Mouse (Mus musculus): ENCODE data around the gene Prkcz. TPM values are rescaled to one million over a fixed set of nuclear protein-coding genes. Genes with fewer than 3 reads are reported as not detected.
"Not testable (repeated sequence)": the region's sequence is repeated elsewhere in the genome, so short reads cannot be mapped to it uniquely, and the experiment has no call there.

Prkcz gene
- total RNA-seq, 2 experiments from 2014 or later: 1.7 to 2.3 TPM

- no peak for DNase-seq
- intact Hi-C loops (cut with DNase I): no loop called here
Measured at GRCm38 (mm10) chr4:155360856-155361255, 305 bp downstream of the Prkcz start.

GRCm38 (mm10) chr4:155359560-155360464 is 1.3 kb downstream of the Prkcz start:
- intact Hi-C loops (cut with DNase I): no loop called here
- no peak for DNase-seq

DNA sequence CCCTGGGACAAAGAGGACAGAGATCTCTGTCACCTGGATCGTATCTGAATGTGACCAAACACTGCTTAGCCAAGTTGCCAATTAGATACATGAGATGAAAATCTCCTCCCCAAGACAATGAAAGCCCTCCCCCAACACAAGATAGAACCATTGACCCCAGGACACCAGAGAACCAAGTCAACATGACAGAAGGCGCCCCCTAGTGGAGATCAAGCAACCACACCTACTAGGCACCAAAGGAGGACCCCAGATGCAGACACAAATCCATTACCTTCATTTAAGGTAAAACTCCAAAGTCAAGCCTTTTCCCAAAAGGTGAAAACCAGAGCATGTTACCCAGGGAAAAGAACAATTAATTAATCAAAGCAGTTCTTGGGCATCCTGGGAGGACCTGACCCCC is 3.6 kb downstream of the Prkcz start:
- no peak for DNase-seq
- intact Hi-C loops (cut with DNase I): no loop called here

DNA sequence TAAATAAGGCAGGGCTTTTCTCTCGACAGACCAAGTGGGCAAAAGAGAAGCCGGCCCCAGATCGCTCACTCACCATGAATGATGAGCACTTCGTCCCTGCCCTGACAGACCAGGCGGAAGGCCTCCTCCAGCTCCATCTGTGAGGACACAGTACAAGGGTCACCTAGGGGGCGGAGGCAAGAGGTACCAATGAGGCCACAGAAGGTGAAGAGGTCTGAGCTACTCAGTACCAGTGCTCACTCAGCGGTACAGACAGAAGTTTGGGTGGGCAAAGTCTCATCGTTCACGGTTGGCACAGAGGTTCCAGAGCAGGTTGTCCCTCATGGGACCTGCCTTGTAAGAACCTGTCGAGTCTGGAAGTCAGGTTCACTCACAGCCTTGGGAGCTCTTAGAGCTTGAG is 4.8 kb downstream of the Prkcz start:
- intact Hi-C loops (cut with DNase I): no loop called here

GRCm38 (mm10) chr4:155354546-155354945 is 6.6 kb downstream of the Prkcz start:
- DNase-seq: no peak
- intact Hi-C loops (cut with DNase I): no loop called here

More for the DNA sequence above, 4.8 kb downstream of the Prkcz start:
- no peak for DNase-seq

GRCm38 (mm10) chr4:155354035-155354434 is 7.1 kb downstream of the Prkcz start:
- no peak for DNase-seq
- intact Hi-C loops (cut with DNase I): no loop called here

- DNase-seq: no peak
- intact Hi-C loops (cut with DNase I): no loop called here
Measured at GRCm38 (mm10) chr4:155352581-155352980, 8.6 kb downstream of the Prkcz start.

GRCm38 (mm10) chr4:155346350-155346749 is 14.8 kb downstream of the Prkcz start:
- intact Hi-C loops (cut with DNase I): no loop called here
- no peak for DNase-seq

DNA sequence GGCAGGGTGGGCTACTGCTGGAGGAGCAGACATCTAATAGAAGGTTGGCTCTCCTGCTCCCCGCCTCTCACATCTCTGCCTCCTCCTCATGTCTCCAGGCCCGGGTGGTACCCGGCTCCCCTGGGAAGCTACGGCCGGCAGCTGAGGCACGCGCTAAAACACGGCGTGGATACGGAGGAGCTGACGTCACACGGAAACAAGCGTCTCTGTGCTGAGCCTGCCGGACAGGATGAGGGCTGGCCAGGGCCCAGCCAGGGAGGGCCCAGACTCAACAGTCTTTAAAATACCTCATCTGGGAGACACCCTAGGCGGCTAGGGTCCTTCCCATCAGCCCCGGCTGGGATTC is 15.6 kb downstream of the Prkcz start:
- peak; percentile 62 to 69 for DNase-seq
- intact Hi-C loops (cut with DNase I): no loop called here

GRCm38 (mm10) chr4:155344716-155345607 is 16.2 kb downstream of the Prkcz start:
- DNase-seq: peak in 1 of 2 experiments; percentile 8
- intact Hi-C loops (cut with DNase I): no loop called here

DNA sequence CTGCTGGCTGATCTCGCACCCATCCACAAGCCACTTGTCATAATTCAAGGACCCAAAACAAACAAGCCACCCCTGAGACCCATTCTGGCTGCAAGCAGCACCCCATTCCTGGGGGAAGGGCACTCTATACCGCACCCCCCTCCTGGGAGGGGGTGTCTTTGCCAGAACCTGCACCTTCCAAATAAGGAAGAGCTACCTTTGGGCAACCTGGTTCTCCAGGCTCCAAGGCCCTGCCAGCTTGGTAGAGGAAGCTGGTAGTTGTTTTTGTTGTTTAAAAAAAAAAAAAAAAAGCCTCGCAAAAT is 16.9 kb downstream of the Prkcz start:
- intact Hi-C loops (cut with DNase I): no loop called here
- DNase-seq: no peak

DNA sequence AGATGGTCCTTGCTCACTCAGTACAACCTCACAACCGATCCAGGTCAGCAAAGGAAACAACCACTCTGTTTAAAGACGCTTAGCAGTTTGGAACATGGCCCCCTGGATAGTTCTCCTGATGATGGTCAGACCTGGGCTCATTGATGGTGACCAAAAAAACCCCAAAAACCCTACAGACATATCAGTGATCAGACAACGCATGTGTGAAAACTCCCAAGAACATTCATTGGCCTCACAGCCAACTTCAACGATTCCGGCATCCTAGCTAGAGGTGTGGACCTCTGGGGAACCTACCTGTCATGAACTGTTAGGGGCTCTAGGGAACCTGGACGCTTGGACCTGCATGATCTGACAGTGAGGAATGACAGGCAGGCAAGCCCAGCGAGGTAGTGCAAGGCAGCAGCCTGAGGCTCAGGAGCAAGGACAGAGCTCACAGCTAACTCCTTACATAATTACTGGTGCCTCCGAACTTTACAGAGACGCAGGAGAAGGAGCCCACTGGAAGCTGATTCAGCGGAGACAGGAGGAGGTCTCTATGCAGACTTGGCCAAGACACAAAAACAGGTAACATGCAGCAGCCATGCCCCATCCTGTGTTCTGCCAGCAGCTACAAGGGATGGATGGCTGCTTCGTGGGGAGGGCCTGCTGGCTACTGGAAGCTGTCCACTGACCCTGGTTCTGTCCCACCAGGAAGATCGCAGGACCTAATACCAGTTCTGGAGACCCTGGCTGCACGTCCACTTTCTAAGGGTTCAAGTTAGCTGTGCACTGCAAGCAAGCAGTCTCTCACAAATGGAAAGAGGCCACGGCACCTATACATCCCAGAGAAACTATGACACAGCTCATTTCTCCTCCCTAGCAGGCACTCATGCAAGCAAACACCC is 17.5 kb downstream of the Prkcz start:
- no peak for DNase-seq
- intact Hi-C loops (cut with DNase I): no loop called here

GRCm38 (mm10) chr4:155336284-155337050 is 24.7 kb downstream of the Prkcz start:
- intact Hi-C loops (cut with DNase I): no loop called here
- no peak for DNase-seq

DNA sequence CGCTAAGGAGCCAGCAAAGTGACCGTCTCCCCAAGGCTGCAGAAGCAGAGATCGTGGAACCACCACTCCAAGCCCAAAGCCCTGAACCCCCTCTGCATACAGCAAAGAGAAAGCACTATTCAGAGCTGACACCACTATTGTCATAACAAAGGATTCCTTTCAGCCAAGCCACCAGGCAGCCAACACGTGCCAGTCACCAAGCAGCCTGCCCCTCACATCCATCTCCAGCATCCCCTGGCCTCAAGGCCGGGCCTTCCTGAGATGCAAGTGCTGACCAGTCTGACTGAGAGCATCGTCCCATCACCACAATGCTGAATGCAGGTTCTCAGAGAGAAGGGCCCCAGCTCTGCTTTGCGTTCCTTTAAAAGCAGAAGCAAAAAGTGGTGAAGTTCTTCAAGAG is 28.9 kb downstream of the Prkcz start:
- intact Hi-C loops (cut with DNase I): no loop called here
- no peak for DNase-seq

- intact Hi-C loops (cut with DNase I); DNase-seq: not testable (repeated sequence)
Measured at GRCm38 (mm10) chr4:155328385-155328784, 32.8 kb downstream of the Prkcz start.

- DNase-seq: no peak
Measured at GRCm38 (mm10) chr4:155325773-155326172, 35.4 kb downstream of the Prkcz start.

GRCm38 (mm10) chr4:155324511-155324910 is 36.6 kb downstream of the Prkcz start:
- intact Hi-C loops (cut with DNase I): loop anchor here (5.0 kb wide), 1 partner anchor 83 kb away; the partner anchor contains the start of gene Cfap74
- DNase-seq: no peak

More at GRCm38 (mm10) chr4:155325773-155326172, 35.4 kb downstream of the Prkcz start:
- intact Hi-C loops (cut with DNase I): no loop called here

DNA sequence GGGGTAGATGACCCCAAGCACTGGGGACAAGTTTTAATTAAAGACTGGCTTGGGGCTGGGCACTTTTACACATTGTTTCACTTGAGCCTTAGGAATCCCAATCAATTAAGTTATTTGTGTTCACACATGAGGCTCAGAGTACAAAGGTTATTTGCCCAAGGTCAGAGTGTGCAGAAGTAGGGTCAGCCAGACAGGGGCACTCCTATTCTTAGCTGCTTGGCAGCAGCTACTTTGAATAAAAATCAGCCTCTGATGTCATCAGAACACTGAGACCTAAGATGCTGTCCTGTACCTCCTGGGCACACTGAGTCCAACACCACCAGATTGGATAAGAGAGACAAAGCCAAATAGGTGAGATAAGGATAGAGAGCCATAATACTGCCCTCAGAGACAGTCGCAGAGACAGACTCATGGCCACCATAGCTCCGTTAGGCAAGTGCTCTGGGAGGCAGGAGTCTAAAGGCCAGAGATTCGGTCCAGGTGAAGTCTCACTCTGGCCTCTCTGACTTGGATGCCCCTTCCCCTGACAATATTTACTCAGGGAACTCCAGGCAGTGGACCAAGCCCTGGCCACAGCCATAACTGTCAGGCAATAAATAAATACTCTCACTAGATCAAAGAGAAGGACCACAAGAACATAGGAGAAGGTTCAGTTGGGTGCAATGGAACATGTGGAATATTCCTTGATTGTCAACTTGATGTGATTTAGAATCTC is 37.9 kb downstream of the Prkcz start:
- no peak for DNase-seq
- intact Hi-C loops (cut with DNase I): loop anchor here (5.0 kb wide), 1 partner anchor 84 kb away; the partner anchor contains the start of gene Cfap74

All from heart, postnatal 10 days (tissue).